Mouse (Mus musculus): ENCODE data around the gene Tmem200c.

Tmem200c gene

GRCm38 (mm10) chr17:68826323-68826722 is at the start of gene Tmem200c:
Tmem200c (plus strand) TSS chr17:68826623.
- no peak for DNase-seq

GRCm38 (mm10) chr17:68793741-68794140 is 32.7 kb upstream of the Tmem200c start:
- DNase-seq = no peak

GRCm38 (mm10) chr17:68836655-68837012 is 10.2 kb downstream of the Tmem200c start:
- DNase-seq = no peak

- DNase-seq = no peak
Measured at GRCm38 (mm10) chr17:68837013-68837858, 10.8 kb downstream of the Tmem200c start.

- no peak for DNase-seq
Measured at GRCm38 (mm10) chr17:68837859-68838194, 11.4 kb downstream of the Tmem200c start.

GRCm38 (mm10) chr17:68839888-68840571 is 13.6 kb downstream of the Tmem200c start:
- no peak for DNase-seq

GRCm38 (mm10) chr17:68840572-68840939 is 14.1 kb downstream of the Tmem200c start:
- DNase-seq = no peak

GRCm38 (mm10) chr17:68841097-68841891 is 14.9 kb downstream of the Tmem200c start:
- peak; percentile 49 for DNase-seq

- DNase-seq = no peak
Measured at GRCm38 (mm10) chr17:68841892-68842252, 15.4 kb downstream of the Tmem200c start.

GRCm38 (mm10) chr17:68845931-68846330 is 19.5 kb downstream of the Tmem200c start:
- DNase-seq = no peak

GRCm38 (mm10) chr17:68848739-68849138 is 22.3 kb downstream of the Tmem200c start:
- no peak for DNase-seq

GRCm38 (mm10) chr17:68852171-68852966 is 25.9 kb downstream of the Tmem200c start:
- DNase-seq = no peak

- DNase-seq = no peak
Measured at GRCm38 (mm10) chr17:68864175-68864574, 37.8 kb downstream of the Tmem200c start.

- no peak for DNase-seq
Measured at GRCm38 (mm10) chr17:68868439-68868838, 42.0 kb downstream of the Tmem200c start.

GRCm38 (mm10) chr17:68874021-68874420 is 47.6 kb downstream of the Tmem200c start:
- no peak for DNase-seq

GRCm38 (mm10) chr17:68875251-68875650 is 48.8 kb downstream of the Tmem200c start:
- DNase-seq = no peak

- DNase-seq = no peak
Measured at GRCm38 (mm10) chr17:68875917-68876495, 49.6 kb downstream of the Tmem200c start.

GRCm38 (mm10) chr17:68881725-68882524 is 55.5 kb downstream of the Tmem200c start:
- peak; percentile 32 for DNase-seq

GRCm38 (mm10) chr17:68883474-68884083 is 57.2 kb downstream of the Tmem200c start:
- DNase-seq = no peak

- DNase-seq = no peak
Measured at GRCm38 (mm10) chr17:68890672-68891071, 64.2 kb downstream of the Tmem200c start.
